Comparison of ENCODE assay signal across 8 mouse cellular contexts in the genomic region with DNA sequence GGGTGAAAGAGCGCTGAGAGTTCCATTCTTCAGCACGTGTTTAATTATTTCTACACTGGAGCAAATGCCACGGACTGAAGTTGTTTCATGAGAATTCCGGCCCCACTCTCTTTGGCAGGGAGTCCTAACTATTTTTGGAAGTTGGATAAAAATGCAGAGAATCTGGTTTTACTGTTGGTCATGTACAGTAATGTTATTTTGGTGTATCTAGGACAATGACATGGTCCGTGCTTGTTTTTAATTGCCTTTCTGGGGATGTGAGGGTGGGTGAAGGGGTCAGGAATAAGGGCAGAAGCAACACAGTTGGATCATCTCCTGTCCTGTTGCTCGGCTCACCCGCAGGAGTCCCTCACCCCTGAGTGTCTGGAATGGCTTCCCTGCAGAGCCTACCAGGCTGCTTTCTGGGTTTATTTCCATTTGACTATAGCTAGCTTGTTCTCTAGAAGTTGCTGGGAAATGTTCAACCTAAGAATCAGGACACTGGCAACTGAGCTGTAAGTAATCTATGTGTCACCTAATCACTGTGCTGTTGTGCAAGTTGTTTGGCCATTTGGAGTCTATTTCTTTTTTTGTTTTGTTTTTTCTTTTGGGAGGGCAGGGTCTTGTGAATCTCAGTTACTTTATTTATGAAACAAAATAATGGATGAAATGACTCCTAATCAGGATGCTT. TPM values are rescaled to one million over a fixed set of nuclear protein-coding genes. Genes with fewer than 3 reads are reported as not detected.
A peak's percentile ranks its signal among the peaks of the same experiment; 100 is the strongest.
DNase-seq lines count a peak whose midpoint lies in the region; ATAC-seq and TF ChIP-seq lines count a peak whose summit lies in the region.
"Had no signal": no experiment of that assay in that cellular context is flagged by ENCODE, and none has a peak within 500 bp of the region (broad histone marks: within the 10 kb centered on the region; RNA-seq: fewer than 3 reads in every experiment).

No protein-coding gene starts in this region.

- peak overlapping the region; percentile 70 for H3K27ac ChIP-seq in heart, embryonic 15.5 days
- H3K27ac ChIP-seq in stomach, embryonic 15.5 days, result peak overlapping the region; percentile 32; the same call in 1 of the 2 replicates
- H3K27ac ChIP-seq in stomach, postnatal 0 days (replicated peaks), result no peak overlapping the region
- H3K27ac ChIP-seq in forebrain, embryonic 13.5 days, result no peak overlapping the region

- WGBS in heart, embryonic 15.5 days, result 54% methylated on average over 7 of the region's 7 CpGs
- WGBS in stomach, embryonic 15.5 days, result 64% methylated on average over 7 of the region's 7 CpGs
- 43% methylated on average over 7 of the region's 7 CpGs for WGBS in stomach, postnatal 0 days
- 80% methylated on average over 7 of the region's 7 CpGs for WGBS in forebrain, embryonic 13.5 days

- no peaks in the 10 kb centered on the region for H3K36me3 ChIP-seq in heart, embryonic 15.5 days
- no peaks in the 10 kb centered on the region for H3K36me3 ChIP-seq in stomach, embryonic 15.5 days
- H3K36me3 ChIP-seq in stomach, postnatal 0 days (ENCODE audit: control insufficient read depth, insufficient read depth, low read length), result no peaks in the 10 kb centered on the region
- no peaks in the 10 kb centered on the region for H3K36me3 ChIP-seq in forebrain, embryonic 13.5 days (ENCODE audit: poor library complexity, severe bottlenecking)

- no peaks in the 10 kb centered on the region for H3K9me3 ChIP-seq in heart, embryonic 15.5 days (replicated peaks)
- no peaks in the 10 kb centered on the region for H3K9me3 ChIP-seq in stomach, embryonic 15.5 days
- no peaks in the 10 kb centered on the region for H3K9me3 ChIP-seq in stomach, postnatal 0 days (ENCODE audit: control insufficient read depth, low read length)
- H3K9me3 ChIP-seq in forebrain, embryonic 13.5 days (replicated peaks), result no peaks in the 10 kb centered on the region

- no peak overlapping the region for H3K4me3 ChIP-seq in heart, embryonic 15.5 days
- H3K4me3 ChIP-seq in stomach, embryonic 15.5 days (replicated peaks), result no peak overlapping the region
- H3K4me3 ChIP-seq in stomach, postnatal 0 days (ENCODE audit: low read depth, low read length), result no peak overlapping the region
- no peak overlapping the region for H3K4me3 ChIP-seq in forebrain, embryonic 13.5 days

- H3K27me3 ChIP-seq in heart, embryonic 15.5 days, result no peaks in the 10 kb centered on the region
- no peaks in the 10 kb centered on the region for H3K27me3 ChIP-seq in stomach, embryonic 15.5 days (replicated peaks)
- H3K27me3 ChIP-seq in stomach, postnatal 0 days (ENCODE audit: control insufficient read depth, insufficient read depth, low read length), result no peaks in the 10 kb centered on the region
- H3K27me3 ChIP-seq in forebrain, embryonic 13.5 days, result no peaks in the 10 kb centered on the region

- ATAC-seq in heart, embryonic 15.5 days (replicated peaks; ENCODE audit: insufficient number of reproducible peaks, insufficient read depth, low FRiP score, low read depth), result no peak
- ATAC-seq in stomach, embryonic 15.5 days (ENCODE audit: insufficient read depth, low FRiP score, low read depth), result no peak
- no peak for ATAC-seq in stomach, postnatal 0 days (ENCODE audit: low FRiP score, low TSS enrichment)
- ATAC-seq in forebrain, embryonic 13.5 days, result no peak

- H3K9ac ChIP-seq in heart, embryonic 15.5 days, result no peak overlapping the region
- no peak overlapping the region for H3K9ac ChIP-seq in stomach, embryonic 15.5 days
- H3K9ac ChIP-seq in stomach, postnatal 0 days (ENCODE audit: low read length), result no peak overlapping the region
- no peak overlapping the region for H3K9ac ChIP-seq in forebrain, embryonic 13.5 days

- no peak overlapping the region; the same call in 1 of the 2 replicates for H3K4me2 ChIP-seq in heart, embryonic 15.5 days
- H3K4me2 ChIP-seq in stomach, embryonic 15.5 days, result no peak overlapping the region
- H3K4me2 ChIP-seq in stomach, postnatal 0 days (replicated peaks; ENCODE audit: low read depth), result no peak overlapping the region
- H3K4me2 ChIP-seq in forebrain, embryonic 13.5 days, result no peak overlapping the region

- no peak for TF ChIP-seq EP300 in stomach, postnatal 0 days (optimal IDR thresholded peaks at IDR 0.05)

- H3K4me1 ChIP-seq in heart, embryonic 15.5 days (replicated peaks), result no peaks in the 10 kb centered on the region
- no peaks in the 10 kb centered on the region for H3K4me1 ChIP-seq in stomach, embryonic 15.5 days
- H3K4me1 ChIP-seq in stomach, postnatal 0 days (replicated peaks; ENCODE audit: control insufficient read depth, insufficient read depth), result no peaks in the 10 kb centered on the region
- H3K4me1 ChIP-seq in forebrain, embryonic 13.5 days, result no peaks in the 10 kb centered on the region

- no peak for DNase-seq in heart, adult 9 months (ENCODE audit: low spot score in 2 of 2)
- DNase-seq in stomach, postnatal 0 days (ENCODE audit: low spot score), result no peak
- peak; percentile 29 to 50 for DNase-seq in kidney, postnatal 4 days
- DNase-seq in spleen, postnatal 10 days (ENCODE audit: low spot score in 2 of 2), result no peak
- DNase-seq: layer of hippocampus, adult 9-11 months had no signal

- TF ChIP-seq CTCF in stomach, postnatal 0 days (IDR thresholded peaks at IDR 0.05; ENCODE audit: low read depth), result no peak

RNA-seq across cellular contexts. Expression of a gene that starts 48.1 kb away (rescaled TPM):
- polyA plus RNA-seq in heart, embryonic 15.5 days (2015; fragmentation: Nextera tagmentation; extraction: Ambion mirVana), result 11.4 and 11.7 TPM in 2 replicates
- polyA plus RNA-seq in stomach, embryonic 15.5 days (2015; fragmentation: Nextera tagmentation; extraction: Ambion mirVana), result 21.3 and 23.4 TPM in 2 replicates
- 12.9 and 13.3 TPM in 2 replicates for polyA plus RNA-seq in stomach, postnatal 0 days (2015; fragmentation: Nextera tagmentation; extraction: Ambion mirVana)
- 11.1 and 11.8 TPM in 2 replicates for polyA plus RNA-seq in forebrain, embryonic 13.5 days (2015; fragmentation: Nextera tagmentation; extraction: Ambion mirVana)

Comparison
In these comparisons a context has a peak if more than half of its experiments do, and no peak if none do; other contexts are left out.
1. H3K27ac ChIP-seq: peak in heart, embryonic 15.5 days (single experiment) and stomach, embryonic 15.5 days (single experiment); none in stomach, postnatal 0 days (single experiment) and forebrain, embryonic 13.5 days (single experiment).
2. DNase-seq: peak in kidney, postnatal 4 days (2 of 2); none in heart, adult 9 months (0 of 2), stomach, postnatal 0 days (single experiment) and spleen, postnatal 10 days (0 of 2).